Mouse (Mus musculus) left cerebral cortex, postnatal 36 days (tissue): ENCODE measurements around the gene Cyb5r3. TPM values are rescaled to one million over a fixed set of nuclear protein-coding genes. Genes with fewer than 3 reads are reported as not detected.

ENCODE experiments used
- DNase-seq, 2 experiments: peaks; one replicate each; pipeline ENCODE4 v3.0.0; 2021 to 2022; ENCODE audit warnings: low spot score in 2 of 2, mixed read lengths in 1 of 2
- intact Hi-C: fragments of 180-260 bp; cut with DNase I; formaldehyde crosslinking; loops from one replicate; pipeline ENCODE4 v1.15.1; 2025
- total RNA-seq, 2 experiments: library from RNA; stranded (reverse); gene quantifications; 2 replicates each; pipeline ENCODE4 v1.2.3; 2021

Cyb5r3 gene
- total RNA-seq, 2 experiments from 2014 or later: 59.1 to 62.8 TPM

DNA sequence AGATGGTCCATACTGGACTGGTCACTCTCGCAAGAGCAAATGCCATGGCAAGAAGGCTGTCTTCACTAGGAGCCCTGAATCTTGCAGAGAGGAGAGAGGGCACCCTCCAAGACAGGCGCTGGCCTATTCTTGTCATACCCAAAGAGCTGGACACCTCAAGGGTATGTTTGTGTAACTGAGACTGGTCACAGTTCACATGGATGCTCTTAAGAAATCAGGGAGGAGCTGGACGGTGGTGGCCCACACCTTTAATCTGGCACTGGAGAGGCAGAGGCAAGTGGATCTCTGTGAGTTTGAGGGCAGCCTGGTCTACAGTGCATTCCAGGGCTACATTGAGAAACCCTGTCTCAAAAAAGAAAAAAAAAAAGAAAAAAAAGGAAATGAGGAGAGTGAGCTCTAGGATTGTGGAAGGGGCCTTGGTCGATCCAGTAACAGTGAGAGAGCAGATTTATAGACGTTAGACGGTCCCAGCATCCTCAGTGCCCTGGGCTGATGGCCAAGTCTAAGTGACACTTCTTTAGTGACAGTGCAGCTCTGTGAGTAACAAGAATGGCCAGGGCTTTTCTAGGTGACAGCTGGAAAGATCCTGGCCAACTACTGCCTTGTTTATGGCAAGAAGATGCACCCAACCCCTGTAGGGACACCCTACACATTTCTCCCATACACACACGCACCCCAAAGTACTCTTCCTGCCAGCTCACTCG is 1.3 kb downstream of the Cyb5r3 start:
- no peak for DNase-seq
- intact Hi-C loops: no loop called here

DNA sequence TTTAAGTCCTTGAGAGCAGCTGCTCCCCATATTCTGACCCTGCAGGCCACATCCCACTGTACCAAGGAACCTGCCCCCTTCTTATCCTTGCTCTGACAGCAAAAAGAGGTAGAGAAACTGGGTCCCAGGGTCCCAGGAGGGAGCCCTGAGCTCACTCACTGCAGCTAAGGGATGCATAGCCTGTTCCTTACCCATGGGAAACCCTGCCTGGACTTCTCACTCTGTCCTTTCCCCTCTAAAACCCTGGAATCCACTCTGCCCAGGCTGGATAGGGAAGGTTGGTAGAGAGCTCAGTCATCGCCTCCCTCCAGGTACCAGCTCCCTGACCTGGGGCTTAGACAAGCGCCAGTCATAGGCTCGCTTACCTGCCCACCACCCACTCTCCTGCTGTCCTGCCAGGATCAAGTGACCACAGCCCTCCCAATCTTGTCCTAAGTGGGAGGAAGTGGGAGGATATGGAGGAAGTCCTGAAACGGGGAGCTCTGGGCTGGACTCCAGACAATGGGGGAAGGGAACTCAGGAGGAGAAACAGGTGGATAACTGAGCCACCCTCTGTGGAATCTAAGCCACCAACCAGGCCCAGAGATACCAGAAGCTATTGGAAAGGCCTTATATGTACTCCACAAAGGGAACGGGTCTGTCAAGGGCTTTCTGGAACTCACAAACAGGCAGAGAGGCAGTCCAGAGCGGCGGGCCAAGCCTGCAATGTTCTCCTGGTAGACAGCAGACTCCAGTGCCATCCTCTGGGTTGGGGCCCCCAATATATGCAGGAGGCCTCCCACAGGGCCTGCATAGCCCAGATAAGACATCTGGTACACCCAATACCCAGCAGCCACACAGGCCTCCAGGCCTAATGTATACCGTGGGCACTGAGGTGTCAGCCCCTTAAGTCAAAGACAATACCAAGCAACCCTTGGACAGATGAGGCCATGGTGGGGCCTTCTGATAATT is 2.3 kb downstream of the Cyb5r3 start:
- DNase-seq: no peak
- intact Hi-C loops: no loop called here

DNA sequence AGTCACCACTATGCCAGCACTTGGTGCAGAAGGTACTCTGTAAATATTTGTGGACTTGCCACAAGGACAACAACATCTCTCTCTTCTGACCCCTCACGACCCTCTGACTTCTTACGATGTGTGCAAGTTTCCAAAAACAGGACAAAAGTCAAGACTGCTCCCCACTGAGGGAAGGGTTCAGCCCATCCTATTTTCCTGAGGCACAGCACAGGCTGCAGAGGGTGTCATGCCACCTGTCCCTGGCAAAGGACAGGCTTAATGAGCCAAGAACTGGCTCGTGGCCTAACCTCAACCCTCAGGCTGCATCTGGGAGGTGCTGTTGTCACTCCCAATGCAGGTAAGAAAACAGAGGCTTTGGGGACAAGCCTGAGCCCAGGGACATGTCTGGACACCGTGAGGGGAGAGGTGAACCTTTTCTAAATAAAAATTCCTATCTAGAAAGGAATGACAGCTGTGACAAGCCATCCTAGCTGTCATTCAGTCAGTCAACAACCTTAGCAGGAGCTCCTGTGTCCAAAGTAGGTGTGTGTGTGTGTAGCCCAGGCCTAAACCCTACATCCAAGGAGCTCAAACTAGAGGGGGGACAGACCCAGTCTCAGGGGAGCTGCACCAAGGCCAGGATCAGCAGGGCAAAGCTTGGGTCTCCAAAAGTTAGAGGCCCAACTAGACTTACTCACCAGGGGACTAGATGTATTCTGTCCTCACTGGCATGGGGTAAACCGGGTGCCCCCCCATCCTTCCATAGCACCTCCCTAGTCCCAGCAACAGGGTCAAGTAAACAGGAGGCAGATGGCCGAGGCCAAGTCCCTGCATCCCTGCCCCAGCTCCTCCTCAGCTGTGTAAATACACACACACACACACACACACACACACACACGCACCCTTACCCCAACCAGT is 3.3 kb downstream of the Cyb5r3 start:
- intact Hi-C loops: no loop called here
- DNase-seq: no peak

- intact Hi-C loops: no loop called here
- no peak for DNase-seq
These were observed 4.1 kb downstream of the Cyb5r3 start for GRCm38 (mm10) chr15:83168311-83168710.

- DNase-seq: no peak
These were observed 4.8 kb downstream of the Cyb5r3 start for GRCm38 (mm10) chr15:83167550-83168065.

GRCm38 (mm10) chr15:83167126-83167525 is 5.3 kb downstream of the Cyb5r3 start:
- intact Hi-C loops: no loop called here
- no peak for DNase-seq

More at GRCm38 (mm10) chr15:83167550-83168065, 4.8 kb downstream of the Cyb5r3 start:
- intact Hi-C loops: no loop called here

DNA sequence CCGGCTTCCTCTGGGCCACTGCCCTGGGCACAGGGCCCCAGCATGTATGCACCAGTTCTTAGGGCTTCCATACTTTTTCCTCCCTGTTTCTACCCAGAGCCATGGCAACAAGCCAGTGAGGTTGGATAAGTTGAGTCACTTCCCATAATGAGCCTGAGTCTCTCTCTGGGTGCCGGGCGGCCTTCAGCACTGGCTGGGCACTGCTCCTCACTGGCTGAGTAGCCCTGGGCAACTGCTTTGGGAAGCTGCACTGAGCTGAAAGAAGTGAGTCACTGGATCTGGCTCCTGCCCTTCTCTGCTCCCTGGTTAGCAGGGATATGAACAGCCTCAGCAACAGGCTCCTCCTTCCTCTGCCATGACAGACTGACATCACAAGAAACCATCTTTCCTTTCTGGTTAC is 5.8 kb downstream of the Cyb5r3 start:
- intact Hi-C loops: no loop called here
- DNase-seq: no peak

DNA sequence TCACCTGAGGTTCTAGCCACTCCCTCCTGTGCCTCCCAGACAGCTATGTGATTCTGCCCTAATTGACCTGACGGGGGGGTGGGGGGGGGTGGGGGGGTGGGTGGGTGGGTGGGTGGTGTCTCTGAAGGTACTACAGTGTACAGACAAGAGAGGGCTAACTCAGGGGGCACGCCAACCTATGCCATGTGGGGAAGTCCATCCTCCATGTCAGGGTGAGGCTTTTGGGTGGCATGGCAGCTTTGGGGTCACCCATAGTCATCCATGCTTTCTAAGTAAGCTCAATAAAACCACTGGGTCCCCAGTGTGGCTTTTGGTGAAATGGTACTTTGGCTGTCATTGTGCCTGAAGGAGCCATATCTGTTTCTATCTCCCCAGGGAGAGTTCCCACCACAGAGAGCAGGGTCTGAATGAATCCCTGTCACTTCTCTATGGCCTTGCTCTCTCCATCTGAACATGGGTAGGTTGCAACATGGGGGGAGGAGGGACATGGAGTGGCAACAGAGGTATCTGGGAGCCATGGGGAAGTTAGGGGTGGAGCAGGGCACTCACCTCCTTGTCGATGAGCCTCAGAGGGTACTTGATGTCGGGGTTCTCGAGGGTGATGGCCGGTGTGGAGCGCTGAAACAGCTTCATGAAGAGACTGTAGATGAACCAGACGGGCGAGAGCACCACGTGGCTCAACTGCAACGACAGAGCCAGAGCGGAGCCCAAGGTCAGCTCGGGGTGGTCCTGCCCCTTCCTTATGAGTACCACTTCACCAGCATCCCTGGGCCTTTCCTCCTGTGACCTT is 6.7 kb downstream of the Cyb5r3 start:
- no peak for DNase-seq
- intact Hi-C loops: no loop called here

GRCm38 (mm10) chr15:83164971-83165471 is 7.4 kb downstream of the Cyb5r3 start:
- intact Hi-C loops: no loop called here
- no peak for DNase-seq

- intact Hi-C loops: no loop called here
- no peak for DNase-seq
These were observed 9.4 kb downstream of the Cyb5r3 start for GRCm38 (mm10) chr15:83162818-83163485.

DNA sequence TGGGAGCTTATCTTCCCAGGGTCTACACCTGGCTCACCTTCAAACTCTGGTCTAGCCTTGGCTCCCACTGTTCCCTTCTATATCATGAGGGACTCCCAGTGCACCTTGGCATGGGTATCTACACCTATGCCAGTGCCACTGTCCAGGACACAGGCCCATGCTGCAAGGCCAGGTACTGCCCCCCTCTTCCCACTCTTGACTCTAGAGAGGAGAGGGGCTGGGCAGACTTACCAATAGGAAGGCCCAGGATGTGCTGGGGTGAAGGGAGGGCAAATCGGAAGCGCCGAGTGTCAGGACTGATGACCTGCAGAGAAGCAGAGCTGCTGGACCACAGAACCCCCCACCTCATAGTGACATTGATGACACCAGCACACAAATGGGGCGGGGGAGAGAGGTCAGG is 10.4 kb downstream of the Cyb5r3 start:
- no peak for DNase-seq
- intact Hi-C loops: no loop called here

DNA sequence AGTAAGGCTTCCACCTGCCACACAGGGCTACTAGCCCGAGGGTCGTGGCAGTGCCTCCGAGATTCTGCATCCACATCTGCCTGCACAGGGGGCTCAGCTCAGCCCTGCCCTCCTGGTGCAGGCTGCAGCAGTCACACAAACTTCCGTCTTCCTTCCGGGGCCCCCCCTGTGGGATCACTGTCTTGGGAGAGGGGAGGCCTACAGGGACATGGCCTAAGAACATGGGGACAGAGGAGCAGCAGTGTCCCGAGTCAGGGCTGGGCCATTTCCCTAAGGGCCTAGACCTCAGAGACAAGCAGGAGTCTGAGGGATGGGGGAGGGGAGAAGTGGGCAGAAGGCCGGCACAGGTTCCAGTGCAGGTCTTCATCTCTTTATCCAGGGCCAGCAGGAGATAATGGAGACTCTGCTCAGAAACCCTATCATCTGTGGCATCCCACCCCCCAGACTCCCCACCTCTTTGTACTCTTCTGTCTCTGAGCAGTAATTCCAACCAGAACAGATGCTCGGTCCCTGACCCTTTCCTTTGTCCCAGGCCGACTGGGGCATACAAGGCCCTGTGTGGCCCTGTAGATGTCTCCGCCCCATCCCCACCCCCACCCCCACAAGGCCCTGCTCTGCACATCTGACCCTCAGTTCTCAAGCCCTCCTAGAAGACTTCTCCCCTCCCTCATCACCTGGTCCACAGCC is 11.2 kb downstream of the Cyb5r3 start:
- intact Hi-C loops: no loop called here
- no peak for DNase-seq

DNA sequence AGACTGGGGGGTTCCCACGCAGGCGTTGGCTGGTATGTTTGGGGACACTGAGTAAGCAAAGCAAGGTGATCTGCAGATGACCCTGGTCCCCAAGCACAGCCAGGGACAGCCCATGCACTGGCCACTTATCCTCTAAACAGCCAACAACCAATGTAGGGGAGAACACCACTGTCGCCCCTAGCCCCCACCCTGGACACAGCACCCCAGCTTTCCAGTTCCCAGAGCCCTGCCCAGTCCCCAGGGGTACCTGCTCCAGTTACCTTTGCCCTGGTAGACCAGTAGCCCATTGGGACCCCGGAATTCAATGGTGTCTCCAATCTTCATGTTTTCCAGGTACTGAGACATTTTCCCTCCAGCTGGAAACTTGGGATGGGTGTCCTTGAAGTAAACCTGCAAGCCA is 11.8 kb downstream of the Cyb5r3 start:
- intact Hi-C loops: no loop called here

GRCm38 (mm10) chr15:83159823-83160222 is 12.6 kb downstream of the Cyb5r3 start:
- intact Hi-C loops: loop anchor here (10.0 kb wide), 1 partner anchor 355 kb away; the partner anchor contains the start of gene Ttll1

More for the DNA sequence above, 11.8 kb downstream of the Cyb5r3 start:
- DNase-seq: no peak

DNA sequence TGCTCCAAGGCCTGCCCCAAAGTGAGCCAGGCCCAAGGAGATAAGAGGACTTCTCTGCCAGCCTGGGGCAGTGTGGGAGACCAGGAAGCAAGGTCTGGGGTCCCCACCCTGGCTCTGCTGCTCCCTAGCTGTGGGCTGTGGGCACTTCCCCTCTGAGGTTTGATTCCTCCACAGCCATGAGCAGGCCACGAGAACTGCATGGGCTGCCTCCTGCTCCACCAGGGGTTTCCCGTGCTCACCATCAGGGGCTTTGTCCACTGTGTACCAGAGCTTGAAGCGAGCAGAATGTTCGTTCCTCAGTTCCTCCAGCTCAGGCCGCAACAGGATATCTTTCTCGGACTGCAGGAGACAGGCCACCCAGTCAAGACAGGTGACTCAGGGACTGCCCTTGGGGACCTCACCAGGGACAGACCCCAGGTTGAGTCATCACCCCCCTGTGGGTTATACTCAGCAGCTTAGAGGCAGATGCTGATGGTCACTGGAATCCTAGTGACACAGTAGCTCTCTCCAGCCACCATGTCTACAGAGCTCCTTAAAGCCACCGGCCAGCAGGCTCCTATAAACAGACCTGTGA is 13.7 kb downstream of the Cyb5r3 start:
- DNase-seq: no peak
- intact Hi-C loops: loop anchor here (10.0 kb wide), 1 partner anchor 356 kb away; the partner anchor contains the start of gene Ttll1

More at GRCm38 (mm10) chr15:83159823-83160222, 12.6 kb downstream of the Cyb5r3 start:
- no peak for DNase-seq

DNA sequence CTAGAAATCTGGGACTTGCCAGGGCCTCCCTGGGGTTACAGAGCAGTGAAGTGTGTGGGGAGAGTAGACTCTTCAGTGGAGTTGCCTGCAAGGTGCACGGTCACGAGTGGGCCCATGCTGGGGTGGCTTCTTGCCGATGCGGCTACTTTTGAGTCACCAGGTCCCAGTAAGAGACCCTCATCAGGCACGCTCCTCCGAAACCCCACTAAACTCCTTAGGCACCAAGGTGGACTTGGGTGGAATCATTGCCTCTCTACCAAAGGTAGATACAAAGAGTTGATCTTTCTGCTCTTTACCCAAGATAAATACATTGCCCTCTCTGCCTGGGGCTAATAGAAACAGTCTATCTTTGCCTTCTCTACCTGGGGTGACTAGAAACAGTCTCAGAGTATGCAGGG is 14.7 kb downstream of the Cyb5r3 start:
- intact Hi-C loops: loop anchor here (10.0 kb wide), 1 partner anchor 357 kb away; the partner anchor contains the start of gene Ttll1
- no peak for DNase-seq
